Mouse (Mus musculus): ENCODE measurements around the gene Pard3b.

Gene Pard3b

DNA sequence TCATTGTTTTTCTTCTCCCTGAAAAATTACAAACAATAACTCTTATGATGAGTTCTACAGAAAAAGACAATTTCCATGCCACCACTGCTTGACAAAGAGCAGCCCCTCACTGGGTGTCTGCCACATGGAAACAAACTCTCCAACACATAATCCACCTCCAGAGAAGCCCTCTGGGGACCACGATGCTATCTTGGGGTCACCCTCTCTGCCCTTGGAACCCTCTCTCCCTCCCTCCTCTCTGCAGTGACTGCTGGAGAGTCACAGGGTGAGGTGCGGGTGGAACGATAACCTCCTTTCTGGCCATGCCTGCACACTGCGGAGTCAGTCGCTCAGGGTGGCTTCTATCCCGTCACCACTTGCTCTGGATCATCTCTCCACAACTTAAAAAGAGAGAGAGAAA is 996.6 kb downstream of the Pard3b start:
- no peak for DNase-seq (ENCODE audit: low spot score in 2 of 2)

DNA sequence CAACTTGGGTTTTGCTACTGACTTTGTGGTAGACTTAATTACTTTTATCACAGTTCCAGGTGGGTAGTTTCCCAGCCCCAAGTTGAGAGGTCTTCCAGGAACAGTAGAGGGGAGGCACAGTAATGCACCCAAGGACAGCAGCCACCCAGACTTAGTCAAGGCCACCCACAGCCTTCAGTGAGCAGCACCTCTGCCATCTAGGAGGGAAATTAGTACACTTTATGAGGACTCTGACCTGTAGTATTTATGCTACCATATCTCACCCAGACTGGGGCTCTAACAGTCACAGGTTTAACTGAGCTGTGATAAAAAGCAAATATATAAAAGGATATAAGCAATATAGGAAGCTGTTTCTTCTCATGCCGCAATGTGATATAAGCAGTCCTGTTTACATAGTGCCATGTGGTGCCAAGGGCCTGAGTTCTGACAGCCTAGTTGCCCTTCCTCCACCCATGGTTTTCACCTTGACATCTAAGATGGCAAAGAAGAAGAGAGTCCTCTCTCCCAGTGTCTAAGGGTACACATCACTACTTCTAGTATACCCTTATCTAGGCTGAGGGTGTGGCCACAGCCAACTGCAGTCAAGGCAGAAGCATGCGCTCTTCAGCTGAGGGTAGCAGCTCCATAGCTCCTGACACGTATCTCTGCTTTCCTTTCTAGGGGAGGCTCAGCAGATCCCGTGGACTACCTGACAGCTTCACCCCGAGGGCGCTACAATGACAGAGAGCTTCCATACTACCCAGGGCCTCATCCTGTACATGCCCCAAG is 998.5 kb downstream of the Pard3b start:
- no peak for DNase-seq (ENCODE audit: low spot score in 2 of 2)

DNA sequence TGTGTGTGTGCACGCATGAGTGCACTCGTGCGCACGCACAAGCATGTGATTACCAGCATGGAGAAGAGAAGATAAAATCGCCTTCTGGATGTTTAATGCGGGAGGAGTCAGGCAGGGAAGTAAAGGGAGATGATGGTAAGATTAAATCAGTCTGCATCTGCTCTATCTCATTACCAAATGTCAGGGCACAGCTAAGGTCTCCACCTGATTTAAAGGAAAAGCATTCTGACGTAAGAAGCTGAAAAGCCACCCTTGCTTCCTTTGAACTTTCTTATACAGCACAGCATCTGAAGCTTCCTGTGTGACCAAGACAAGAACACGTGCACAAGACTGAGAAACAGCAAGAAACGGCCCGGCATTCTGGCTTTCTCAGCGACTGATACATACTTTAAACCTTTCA is 1000.4 kb downstream of the Pard3b start:
- DNase-seq (ENCODE audit: low spot score in 2 of 2) = no peak

- no peak for DNase-seq (ENCODE audit: low spot score in 2 of 2)
Observed at GRCm38 (mm10) chr1:62639440-62639839, 1000.8 kb downstream of the Pard3b start.

GRCm38 (mm10) chr1:62644631-62645278 is 1006.1 kb downstream of the Pard3b start:
- DNase-seq (ENCODE audit: low spot score in 2 of 2) = no peak

DNA sequence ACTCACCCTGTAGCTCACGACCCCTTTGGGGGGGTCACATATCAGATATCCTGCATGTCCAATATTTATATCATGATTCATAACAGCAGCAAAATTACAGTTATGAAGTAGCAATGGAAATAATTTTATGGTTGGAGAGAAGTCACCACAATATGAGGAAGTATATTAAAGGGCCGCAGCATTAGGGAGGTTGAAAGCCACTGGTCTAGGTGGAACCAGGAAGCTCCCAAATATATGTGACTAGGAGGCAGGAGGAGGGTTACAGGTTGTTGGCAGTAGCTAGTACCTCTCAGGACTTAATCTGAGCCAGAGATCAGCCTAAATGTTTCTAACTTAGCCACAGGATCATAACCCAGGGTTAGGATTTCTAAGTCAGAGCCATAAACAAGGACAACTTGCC is 1008.2 kb downstream of the Pard3b start:
- DNase-seq (ENCODE audit: low spot score in 2 of 2) = no peak

DNA sequence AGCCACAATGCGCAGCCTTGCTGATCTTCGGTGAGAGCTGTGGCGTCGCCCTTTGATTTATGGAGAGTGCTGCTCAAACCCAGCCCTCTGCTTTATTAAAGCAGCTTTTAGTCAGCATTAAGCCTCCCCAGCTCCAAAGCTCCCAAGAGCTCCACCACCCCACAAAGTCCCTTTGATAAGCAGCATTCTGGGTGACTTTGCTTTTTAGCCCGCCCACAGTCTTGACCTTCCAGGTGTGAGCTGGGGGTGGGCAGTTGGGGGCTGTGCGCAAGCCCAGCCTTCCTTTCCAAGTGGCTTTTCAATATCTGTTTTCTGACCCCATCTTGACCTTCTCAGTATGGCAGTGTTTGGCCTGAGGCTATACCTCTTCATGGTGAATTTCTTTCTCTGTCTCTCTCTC is 1009.5 kb downstream of the Pard3b start:
- no peak for DNase-seq (ENCODE audit: low spot score in 2 of 2)

GRCm38 (mm10) chr1:62648591-62648990 is 1010.0 kb downstream of the Pard3b start:
- DNase-seq (ENCODE audit: low spot score in 2 of 2) = no peak

- no peak for DNase-seq (ENCODE audit: low spot score in 2 of 2)
Observed at GRCm38 (mm10) chr1:62650491-62650890, 1011.9 kb downstream of the Pard3b start.

- DNase-seq (ENCODE audit: low spot score in 2 of 2) = no peak
Observed at GRCm38 (mm10) chr1:62654436-62654835, 1015.8 kb downstream of the Pard3b start.

- no peak for DNase-seq (ENCODE audit: low spot score in 2 of 2)
Observed at GRCm38 (mm10) chr1:62664960-62665645, 1026.5 kb downstream of the Pard3b start.

- DNase-seq (ENCODE audit: low spot score in 2 of 2) = no peak
Observed at GRCm38 (mm10) chr1:62665771-62666730, 1027.4 kb downstream of the Pard3b start.

- DNase-seq (ENCODE audit: low spot score in 2 of 2) = no peak
Observed at GRCm38 (mm10) chr1:62666780-62667179, 1028.2 kb downstream of the Pard3b start.

DNA sequence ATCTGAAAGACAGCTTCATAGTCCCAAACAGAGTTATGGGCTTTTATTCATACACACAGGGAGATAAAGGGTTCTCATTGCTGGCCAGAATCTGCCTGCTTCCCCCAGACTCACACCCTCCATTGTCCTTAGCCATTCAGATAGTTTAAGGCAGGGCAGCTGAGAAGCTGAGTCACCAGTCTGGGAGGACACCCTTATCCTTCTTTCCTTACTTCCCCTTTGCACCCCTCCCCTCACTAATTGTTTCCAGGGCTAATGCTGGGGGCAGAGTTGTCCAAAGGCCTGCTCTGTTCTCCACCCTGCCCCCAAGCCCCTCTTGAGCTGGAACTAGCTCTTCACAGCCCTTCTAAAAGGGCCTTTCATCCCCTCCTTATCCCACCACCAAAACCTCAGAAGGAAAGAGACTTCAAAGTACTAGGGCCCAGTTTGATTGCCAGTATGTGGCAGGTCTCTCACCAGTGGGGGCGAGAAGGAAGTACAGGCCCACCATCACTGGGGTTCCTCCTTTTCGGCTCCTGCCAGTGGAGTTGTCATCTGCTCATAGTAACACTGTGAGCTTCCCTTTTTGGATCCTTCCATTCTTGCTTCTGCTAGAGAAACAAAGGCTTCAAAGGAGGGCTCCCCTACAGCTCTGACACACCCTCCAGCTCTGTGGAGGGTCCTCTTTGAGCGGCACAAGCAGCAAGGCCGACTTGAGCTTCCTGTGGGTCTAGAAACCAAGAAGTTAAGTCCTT is 1040.2 kb downstream of the Pard3b start:
- no peak for DNase-seq (ENCODE audit: low spot score in 2 of 2)

DNA sequence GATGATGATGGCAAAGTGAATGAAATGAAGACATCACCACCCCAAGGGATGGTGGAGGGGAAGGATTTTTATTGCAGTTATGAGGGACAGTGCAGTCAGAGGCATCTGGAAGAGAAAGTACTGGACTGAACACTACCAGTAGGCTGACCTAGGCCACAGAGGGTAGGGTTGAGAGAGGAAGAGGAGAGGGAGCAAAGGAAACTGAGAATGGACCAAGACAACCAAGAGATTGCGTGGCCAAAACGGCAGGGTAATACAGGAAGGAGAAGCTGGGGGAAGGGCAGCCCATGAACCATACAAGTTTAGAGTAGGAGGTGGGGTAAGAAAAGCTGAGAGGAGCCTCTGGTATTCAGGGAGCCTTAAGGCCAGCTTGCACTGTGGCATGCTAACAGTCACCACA is 1040.8 kb downstream of the Pard3b start:
- no peak for DNase-seq (ENCODE audit: low spot score in 2 of 2)

GRCm38 (mm10) chr1:62682456-62683385 is 1044.1 kb downstream of the Pard3b start:
- no peak for DNase-seq (ENCODE audit: low spot score in 2 of 2)

GRCm38 (mm10) chr1:62683498-62683897 is 1044.9 kb downstream of the Pard3b start:
- no peak for DNase-seq (ENCODE audit: low spot score in 2 of 2)

- DNase-seq (ENCODE audit: low spot score in 2 of 2) = peak; percentile 72 to 78
Observed at GRCm38 (mm10) chr1:62687511-62687910, 1048.9 kb downstream of the Pard3b start.

DNA sequence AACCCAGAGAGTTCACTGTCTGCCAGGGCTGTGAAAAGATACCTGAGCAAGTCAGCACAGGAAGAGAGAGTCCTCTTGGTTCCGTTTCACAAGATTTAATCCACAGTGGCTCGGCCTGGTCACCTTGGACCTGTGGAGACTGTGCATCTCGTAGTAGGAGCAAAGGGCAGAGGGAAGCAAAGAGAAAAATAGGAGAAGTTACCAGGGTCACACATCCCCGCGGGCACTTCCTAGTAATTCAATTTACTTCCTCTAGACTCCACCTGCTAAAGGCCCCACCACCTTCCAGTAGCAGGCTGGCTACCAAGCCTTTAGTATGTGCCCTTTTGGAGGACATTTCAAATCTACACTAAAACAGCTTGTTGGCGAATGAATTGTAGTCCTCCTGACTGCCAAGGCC is 1052.6 kb downstream of the Pard3b start:
- DNase-seq (ENCODE audit: low spot score in 2 of 2) = no peak

All from left cerebral cortex, adult 9 months (tissue).